8 mouse cellular contexts compared by ENCODE assay signal in genomic region chr5:145231893-145232411, GRCm38 (mm10). TPM values are rescaled to one million over a fixed set of nuclear protein-coding genes. Genes with fewer than 3 reads are reported as not detected.
DNase-seq lines count a peak whose midpoint lies in the region; ATAC-seq lines count a peak whose summit lies in the region.

No protein-coding gene starts in this region.

- no peaks in the 10 kb centered on the region for H3K27me3 ChIP-seq in lung, embryonic 15.5 days
- H3K27me3 ChIP-seq in forebrain, embryonic 16.5 days (replicated peaks; ENCODE audit: control insufficient read depth, insufficient read depth, low read length), result peaks cover 2% of the 10 kb centered on the region; the same call in 1 of the 2 replicates
- no peaks in the 10 kb centered on the region for H3K27me3 ChIP-seq in megakaryocyte, embryonic 14.5 days (replicated peaks)

- no peak for DNase-seq in lung, adult 18-20 months
- DNase-seq in c-Kit-positive CD71-positive TER-119-positive erythroid progenitor cells, embryonic 14.5 days (ENCODE audit: low spot score), result peak; percentile 34
- DNase-seq in urinary bladder, postnatal 10 days (ENCODE audit: low spot score), result no peak
- no peak for DNase-seq in spleen, postnatal 14 days (ENCODE audit: low spot score in 2 of 2)
- no peak for DNase-seq in frontal cortex, postnatal 25 days (ENCODE audit: low spot score in 2 of 2)

- peak overlapping the region; percentile 95 for H3K4me3 ChIP-seq in lung, embryonic 15.5 days
- peak overlapping the region; percentile 99 for H3K4me3 ChIP-seq in forebrain, embryonic 16.5 days (replicated peaks; ENCODE audit: low read length)
- H3K4me3 ChIP-seq in megakaryocyte, embryonic 14.5 days (replicated peaks), result peak overlapping the region; percentile 99

- peak overlapping the region; percentile 76 for H3K4me2 ChIP-seq in lung, embryonic 15.5 days
- peak overlapping the region; percentile 84 for H3K4me2 ChIP-seq in forebrain, embryonic 16.5 days (ENCODE audit: low read length)

- H3K4me1 ChIP-seq in lung, embryonic 15.5 days, result peaks cover 16% of the 10 kb centered on the region
- H3K4me1 ChIP-seq in forebrain, embryonic 16.5 days (replicated peaks; ENCODE audit: control insufficient read depth, insufficient read depth, low read length), result peaks cover 15% of the 10 kb centered on the region
- H3K4me1 ChIP-seq in megakaryocyte, embryonic 14.5 days, result peaks cover 56% of the 10 kb centered on the region

- peak; percentile 45; the same call in 1 of the 2 replicates for ATAC-seq in lung, embryonic 15.5 days (ENCODE audit: borderline replicate concordance, extremely low read depth, low FRiP score, low TSS enrichment)
- no peak for ATAC-seq in forebrain, embryonic 16.5 days

- H3K36me3 ChIP-seq in lung, embryonic 15.5 days, result peaks cover 33% of the 10 kb centered on the region
- peaks cover 9% of the 10 kb centered on the region; the same call in 1 of the 2 replicates for H3K36me3 ChIP-seq in forebrain, embryonic 16.5 days (ENCODE audit: control insufficient read depth, insufficient read depth)
- peaks cover 40% of the 10 kb centered on the region for H3K36me3 ChIP-seq in megakaryocyte, embryonic 14.5 days (replicated peaks; ENCODE audit: low read length)

- WGBS in lung, embryonic 15.5 days, result under 1% methylated on average over 34 of the region's 49 CpGs
- WGBS in forebrain, embryonic 16.5 days, result under 1% methylated on average over 40 of the region's 49 CpGs

- peak overlapping the region; percentile 76 for H3K27ac ChIP-seq in lung, embryonic 15.5 days
- H3K27ac ChIP-seq in forebrain, embryonic 16.5 days (ENCODE audit: low read length), result peak overlapping the region; percentile 89

- no peaks in the 10 kb centered on the region for H3K9me3 ChIP-seq in lung, embryonic 15.5 days
- no peaks in the 10 kb centered on the region for H3K9me3 ChIP-seq in forebrain, embryonic 16.5 days (ENCODE audit: control insufficient read depth, low read length)
- no peaks in the 10 kb centered on the region for H3K9me3 ChIP-seq in megakaryocyte, embryonic 14.5 days

- peak overlapping the region; percentile 98 for H3K9ac ChIP-seq in lung, embryonic 15.5 days
- H3K9ac ChIP-seq in forebrain, embryonic 16.5 days (replicated peaks; ENCODE audit: low read depth, low read length), result peak overlapping the region; percentile 94

RNA-seq across cellular contexts. Expression of gene Zfp655, which starts 0.4 kb away (rescaled TPM):
- 30.3 and 32.2 TPM in 2 replicates for polyA plus RNA-seq in lung, embryonic 15.5 days (2015; fragmentation: Nextera tagmentation; extraction: Ambion mirVana)
- 39.6 and 45.9 TPM in 2 replicates for polyA plus RNA-seq in forebrain, embryonic 16.5 days (2015; fragmentation: Nextera tagmentation; extraction: Ambion mirVana)
- polyA plus RNA-seq in megakaryocyte, embryonic 14.5 days (2012; ENCODE audit: insufficient read depth, low replicate concordance), result 10.5 and 20.8 TPM in 2 replicates

RNA-seq across cellular contexts. Expression of gene Zkscan5, which starts 27.6 kb away (rescaled TPM):
- polyA plus RNA-seq in lung, embryonic 15.5 days (2015; fragmentation: Nextera tagmentation; extraction: Ambion mirVana), result 12.4 and 14.1 TPM in 2 replicates
- 17.4 and 20.2 TPM in 2 replicates for polyA plus RNA-seq in forebrain, embryonic 16.5 days (2015; fragmentation: Nextera tagmentation; extraction: Ambion mirVana)
- polyA plus RNA-seq in megakaryocyte, embryonic 14.5 days (2012; ENCODE audit: insufficient read depth, low replicate concordance), result 0.84 and 1.00 TPM in 2 replicates

RNA-seq across cellular contexts. Expression of gene Zkscan14, which starts 30.3 kb away (rescaled TPM):
- polyA plus RNA-seq in lung, embryonic 15.5 days (2015; fragmentation: Nextera tagmentation; extraction: Ambion mirVana), result 7.6 and 9.8 TPM in 2 replicates
- 15.5 and 17.5 TPM in 2 replicates for polyA plus RNA-seq in forebrain, embryonic 16.5 days (2015; fragmentation: Nextera tagmentation; extraction: Ambion mirVana)
- polyA plus RNA-seq in megakaryocyte, embryonic 14.5 days (2012; ENCODE audit: insufficient read depth, low replicate concordance), result 5.3 TPM in 1 of 2 replicates, not detected in the other

RNA-seq across cellular contexts. Expression of gene Atp5j2, which starts 40.1 kb away (rescaled TPM):
- polyA plus RNA-seq in lung, embryonic 15.5 days (2015; fragmentation: Nextera tagmentation; extraction: Ambion mirVana), result 691 and 724 TPM in 2 replicates
- polyA plus RNA-seq in forebrain, embryonic 16.5 days (2015; fragmentation: Nextera tagmentation; extraction: Ambion mirVana), result 514 and 561 TPM in 2 replicates
- 3.0 and 56.7 TPM in 2 replicates for polyA plus RNA-seq in megakaryocyte, embryonic 14.5 days (2012; ENCODE audit: insufficient read depth, low replicate concordance)

RNA-seq across cellular contexts. Expression of gene Zscan25, which starts 48.3 kb away (rescaled TPM):
- 0.47 and 0.58 TPM in 2 replicates for polyA plus RNA-seq in lung, embryonic 15.5 days (2015; fragmentation: Nextera tagmentation; extraction: Ambion mirVana)
- polyA plus RNA-seq in forebrain, embryonic 16.5 days (2015; fragmentation: Nextera tagmentation; extraction: Ambion mirVana), result 0.66 and 1.0 TPM in 2 replicates
- polyA plus RNA-seq in megakaryocyte, embryonic 14.5 days (2012; ENCODE audit: insufficient read depth, low replicate concordance), result 16.1 and 17.4 TPM in 2 replicates
